Mouse (Mus musculus) myocyte (in vitro differentiated cells): ENCODE data around the gene Clps. TPM values are rescaled to one million over a fixed set of nuclear protein-coding genes. Genes with fewer than 3 reads are reported as not detected.

Experiments
- H3K27me3 ChIP-seq: one replicate; pipeline ENCODE4 v1.6.1; 2011; ENCODE audit not compliant: control insufficient read depth, insufficient read depth, insufficient read length
- H3K36me3 ChIP-seq: one replicate; pipeline ENCODE4 v1.6.1; 2011; ENCODE audit not compliant: control insufficient read depth, insufficient read depth
- H3K4me2 ChIP-seq: one replicate; pipeline ENCODE4 v1.6.1; 2011; ENCODE audit warnings: low read depth, control low read depth
- H3K4me3 ChIP-seq: one replicate; pipeline ENCODE4 v1.5.1; 2011; ENCODE audit warnings: mild to moderate bottlenecking, control low read depth, moderate library complexity
- H3K79me2 ChIP-seq: one replicate; pipeline ENCODE4 v1.6.1; 2011; ENCODE audit not compliant: control insufficient read depth, insufficient read depth
- H3ac ChIP-seq: one replicate; pipeline ENCODE4 v1.6.1; 2011; ENCODE audit not compliant: control insufficient read depth, insufficient read length
- CEBPB ChIP-seq: IDR thresholded peaks from 2 replicates; pipeline ENCODE4 v1.6.1; 2011; ENCODE audit warnings: mild to moderate bottlenecking, moderate library complexity; ENCODE audit not compliant: poor library complexity, insufficient read depth, severe bottlenecking
- E2F4 ChIP-seq: IDR thresholded peaks from one replicate; pipeline ENCODE4 v1.6.1; 2011; ENCODE audit warnings: mild to moderate bottlenecking, control low read depth, moderate library complexity; ENCODE audit not compliant: insufficient read depth
- MAX ChIP-seq: IDR thresholded peaks from one replicate; pipeline ENCODE4 v1.6.1; 2011; ENCODE audit warnings: low read depth, mild to moderate bottlenecking, control low read depth
- MYOD1 ChIP-seq, 3 experiments: IDR thresholded peaks; one replicate each; pipeline ENCODE4 v1.6.1; 2011; ENCODE audit warnings: control low read depth in 2 of 3, low read depth in 2 of 3, mild to moderate bottlenecking in 2 of 3, moderate library complexity in 1 of 3; ENCODE audit not compliant: insufficient read length in 2 of 3, control insufficient read depth in 1 of 3
- MYOG ChIP-seq, 3 experiments: IDR thresholded peaks; one replicate each; pipeline ENCODE4 v1.6.1; 2011; ENCODE audit warnings: control low read depth in 2 of 3, low read depth in 2 of 3, mild to moderate bottlenecking in 2 of 3; ENCODE audit not compliant: insufficient read length in 2 of 3, control insufficient read depth in 1 of 3, insufficient read depth in 1 of 3
- POLR2A ChIP-seq: IDR thresholded peaks from one replicate; pipeline ENCODE4 v1.6.1; 2011; ENCODE audit warnings: low read depth, mild to moderate bottlenecking, control low read depth, moderate library complexity; ENCODE audit not compliant: insufficient read length
- POLR2AphosphoS2 ChIP-seq: IDR thresholded peaks from one replicate; pipeline ENCODE4 v1.6.1; 2011; ENCODE audit warnings: low read depth, control low read depth; ENCODE audit not compliant: insufficient read length
- REST ChIP-seq: IDR thresholded peaks from one replicate; pipeline ENCODE4 v1.6.1; 2011; ENCODE audit warnings: mild to moderate bottlenecking, control low read depth, moderate library complexity; ENCODE audit not compliant: insufficient read depth, insufficient read length
- SRF ChIP-seq: IDR thresholded peaks from one replicate; pipeline ENCODE4 v1.6.1; 2011; ENCODE audit warnings: low read depth; ENCODE audit not compliant: control insufficient read depth, insufficient read length
- TCF12 ChIP-seq: IDR thresholded peaks from one replicate; pipeline ENCODE4 v1.6.1; 2011; ENCODE audit warnings: mild to moderate bottlenecking, control low read depth; ENCODE audit not compliant: poor library complexity, insufficient read depth, severe bottlenecking
- TCF3 ChIP-seq: IDR thresholded peaks from one replicate; pipeline ENCODE4 v1.6.1; 2011; ENCODE audit warnings: low read depth, control low read depth; ENCODE audit not compliant: insufficient read length
- USF1 ChIP-seq: IDR thresholded peaks from one replicate; pipeline ENCODE4 v1.6.1; 2011; ENCODE audit warnings: low read depth, mild to moderate bottlenecking, control low read depth, moderate library complexity
- polyA plus RNA-seq: library from polyadenylated mRNA; unstranded; fragments of >200 nt; fragmentation: generic; extraction: Trizol; gene quantifications from one replicate; pipeline ENCODE4 v1.2.1, GENCODE M21; 2012; ENCODE audit warnings: missing spikeins

Clps gene
- polyA plus RNA-seq, 1 experiment, result not detected

GRCm38 (mm10) chr17:28513844-28514243 lies 46.7 kb downstream of the Clps start:
- Histone ChIP-seq H3ac (no peak overlapping the region), H3K4me2 (no peak overlapping the region), H3K4me3 (no peak overlapping the region), H3K79me2 (no peaks in the 10 kb centered on the region), H3K36me3 (no peaks in the 10 kb centered on the region), H3K27me3 (no peaks in the 10 kb centered on the region)
- TF ChIP-seq USF1 (no peak), POLR2A (no peak), POLR2AphosphoS2 (no peak)

GRCm38 (mm10) chr17:28513337-28513736 lies 47.2 kb downstream of the Clps start:
- TF ChIP-seq SRF (no peak), USF1 (no peak), TCF3 (no peak), CEBPB (no peak), POLR2A (no peak), MYOD1 (IDR thresholded peaks at IDR 0.05; ENCODE audit: control insufficient read depth in 1 of 3, insufficient read length in 2 of 3, low read depth in 2 of 3) (no peak), TCF12 (no peak), MAX (no peak), REST (no peak), E2F4 (no peak), POLR2AphosphoS2 (no peak)
- H3K27me3 ChIP-seq, result no peaks in the 10 kb centered on the region
- no peak overlapping the region for H3ac ChIP-seq
- H3K4me2 ChIP-seq, result no peak overlapping the region
- H3K4me3 ChIP-seq, result no peak overlapping the region
- H3K79me2 ChIP-seq, result no peaks in the 10 kb centered on the region
- H3K36me3 ChIP-seq, result no peaks in the 10 kb centered on the region

- Histone ChIP-seq H3K4me3 (no peak overlapping the region), H3K79me2 (no peaks in the 10 kb centered on the region), H3K4me2 (no peak overlapping the region), H3K27me3 (no peaks in the 10 kb centered on the region), H3ac (no peak overlapping the region), H3K36me3 (no peaks in the 10 kb centered on the region)
- no peak for TF ChIP-seq E2F4
- TF ChIP-seq USF1, result no peak
- no peak for TF ChIP-seq CEBPB
- TF ChIP-seq MYOG (IDR thresholded peaks at IDR 0.05; ENCODE audit: control insufficient read depth in 1 of 3, insufficient read depth in 1 of 3, insufficient read length in 2 of 3, low read depth in 2 of 3), result no peak
- TF ChIP-seq TCF3, result no peak
- no peak for TF ChIP-seq MYOD1 (IDR thresholded peaks at IDR 0.05; ENCODE audit: control insufficient read depth in 1 of 3, insufficient read length in 2 of 3, low read depth in 2 of 3)
- no peak for TF ChIP-seq TCF12
- no peak for TF ChIP-seq POLR2AphosphoS2
- no peak for TF ChIP-seq SRF
- no peak for TF ChIP-seq REST
- no peak for TF ChIP-seq POLR2A
- TF ChIP-seq MAX, result no peak
These were observed 47.9 kb downstream of the Clps start for GRCm38 (mm10) chr17:28512696-28513095.

GRCm38 (mm10) chr17:28511616-28512541 lies 48.7 kb downstream of the Clps start:
- TF ChIP-seq SRF (no peak), POLR2A (no peak), MYOD1 (IDR thresholded peaks at IDR 0.05; ENCODE audit: control insufficient read depth in 1 of 3, insufficient read length in 2 of 3, low read depth in 2 of 3) (no peak), E2F4 (no peak), POLR2AphosphoS2 (no peak), USF1 (no peak), MAX (no peak), CEBPB (no peak), TCF3 (no peak)
- Histone ChIP-seq H3ac (no peak overlapping the region), H3K79me2 (no peaks in the 10 kb centered on the region), H3K4me2 (no peak overlapping the region), H3K36me3 (no peaks in the 10 kb centered on the region), H3K4me3 (no peak overlapping the region), H3K27me3 (no peaks in the 10 kb centered on the region)
